Mouse (Mus musculus) kidney, adult 11 months (tissue): ENCODE data around the gene Cwc22.
A peak's percentile ranks its signal among the peaks of the same experiment; 100 is the strongest.

Source experiments
- DNase-seq: peaks from one replicate; pipeline ENCODE4 v3.0.0; 2022

Gene Cwc22

DNA sequence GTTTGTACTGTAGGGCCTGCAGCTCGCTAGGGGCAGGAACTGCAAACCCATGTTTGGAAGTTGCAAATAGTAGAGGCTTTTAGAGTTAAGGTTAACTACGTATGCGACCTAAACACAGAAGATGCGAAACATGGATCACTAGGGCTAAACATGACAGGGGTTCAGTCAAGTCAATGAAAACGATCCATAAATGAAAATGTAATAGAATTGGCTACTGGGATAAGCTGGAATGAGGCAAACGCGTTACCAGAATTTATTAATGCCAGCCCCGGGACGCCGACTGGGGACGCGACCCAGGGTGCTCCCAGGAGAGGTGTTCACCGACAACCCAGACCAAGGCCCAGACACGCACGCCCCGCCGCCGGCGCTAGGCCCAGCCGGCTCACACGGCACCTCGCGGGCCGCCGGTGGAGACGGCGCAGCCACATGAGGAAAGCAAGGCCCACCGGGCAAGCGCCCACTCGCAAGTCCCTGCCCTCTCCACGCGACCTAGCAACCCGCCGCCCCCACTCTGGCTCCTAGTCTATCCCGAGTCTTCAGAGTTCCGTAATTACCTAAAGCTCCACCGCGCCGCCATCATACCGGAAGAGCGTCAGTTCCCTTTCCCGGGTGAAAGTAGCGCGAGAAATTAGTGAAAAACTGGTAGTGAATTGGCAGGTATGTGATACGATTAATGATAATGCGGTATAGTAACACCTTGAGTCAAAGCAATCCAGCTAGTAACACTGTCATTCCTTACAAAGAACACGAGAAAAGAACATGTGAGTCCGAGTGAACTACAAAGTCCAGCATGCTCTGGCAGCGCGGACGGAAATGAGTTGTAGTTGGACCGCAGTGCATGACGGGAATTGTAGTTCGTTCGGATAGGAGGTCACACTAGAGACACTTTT is at the start of gene Cwc22:
Cwc22 (minus strand) TSS at position 780 of the 890 bp plus-strand sequence.
- DNase-seq: peak; percentile 80

DNA sequence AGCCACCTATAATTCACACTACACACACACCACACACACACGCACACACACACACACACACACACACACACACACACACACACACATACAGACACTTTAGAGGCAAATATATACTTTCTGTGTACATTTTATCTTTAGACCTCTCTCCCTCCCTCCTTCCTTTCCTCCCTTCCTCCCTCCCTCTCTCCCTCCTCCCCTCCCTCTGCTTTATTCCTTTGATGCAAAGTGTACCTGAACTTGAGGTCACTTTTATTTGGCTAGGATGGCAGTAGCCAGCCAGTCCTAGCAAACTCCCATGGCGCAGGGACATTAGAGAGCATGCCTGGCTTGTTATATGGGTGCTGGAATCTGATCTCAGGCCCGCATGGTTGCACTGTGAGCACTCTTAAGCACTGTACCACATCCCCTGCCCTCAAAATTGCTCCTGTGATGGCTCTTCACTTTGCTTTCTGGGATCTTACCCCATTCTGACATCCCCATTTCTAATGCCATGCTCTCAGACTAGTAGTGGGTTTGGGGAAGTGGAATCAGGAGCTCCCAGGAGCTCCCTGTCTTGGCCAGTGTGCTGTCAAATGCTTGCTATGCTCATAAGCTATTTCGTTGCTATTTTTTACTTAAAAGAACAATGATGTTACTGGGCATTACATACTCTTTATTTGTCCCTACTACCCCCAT is 47.7 kb upstream of the Cwc22 start:
- no peak for DNase-seq

DNA sequence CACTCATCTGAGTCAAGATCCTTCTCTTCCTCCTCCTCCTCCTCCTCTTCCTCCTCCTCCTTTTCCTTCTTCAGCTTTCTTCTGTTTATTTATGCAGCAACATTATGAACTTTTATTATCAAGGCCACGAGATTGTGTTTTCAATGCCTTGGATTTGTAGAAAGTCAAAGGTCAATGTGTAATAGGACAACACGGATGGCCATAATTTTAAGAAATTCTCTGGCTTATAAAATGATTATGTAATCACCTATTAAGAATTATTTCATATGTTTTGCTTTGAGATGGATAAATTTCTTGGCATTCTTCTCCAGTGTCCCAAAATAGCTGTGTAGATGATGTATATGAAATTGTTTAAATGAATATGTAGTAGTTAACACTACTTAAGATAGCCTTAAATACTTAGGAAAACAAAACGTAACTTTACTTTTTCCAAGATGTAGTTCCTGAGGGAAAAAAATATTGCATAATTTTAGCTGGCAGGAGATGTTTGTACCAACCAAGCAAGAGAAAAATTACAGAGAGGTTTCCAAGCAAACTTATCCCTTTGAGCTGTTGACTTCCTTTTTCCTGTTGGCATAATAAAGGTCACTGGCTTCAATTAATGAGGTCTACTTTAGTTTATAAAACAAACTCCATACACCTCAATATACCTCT is 46.9 kb upstream of the Cwc22 start:
- DNase-seq: no peak

- DNase-seq: no peak
These were observed 44.6 kb upstream of the Cwc22 start for GRCm38 (mm10) chr2:77990820-77991219.

DNA sequence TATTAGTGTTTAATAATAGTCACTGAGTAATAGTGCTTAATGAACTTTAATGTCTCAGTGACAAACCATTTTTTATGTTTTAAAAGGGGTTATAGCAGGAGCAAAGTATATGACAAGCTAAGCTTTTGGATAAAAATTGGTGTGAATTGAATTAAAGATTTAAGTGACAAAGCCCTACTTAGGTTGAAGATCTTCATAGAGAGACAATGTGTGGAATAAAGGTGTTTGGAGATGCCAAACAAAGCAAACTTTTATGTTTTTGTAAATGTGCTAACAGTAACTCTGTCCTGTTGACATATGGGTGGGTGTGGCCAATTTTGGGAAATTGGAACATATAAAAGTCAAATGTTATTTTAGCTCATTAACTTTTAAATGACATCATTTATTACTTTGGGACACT is 43.9 kb upstream of the Cwc22 start:
- no peak for DNase-seq

DNA sequence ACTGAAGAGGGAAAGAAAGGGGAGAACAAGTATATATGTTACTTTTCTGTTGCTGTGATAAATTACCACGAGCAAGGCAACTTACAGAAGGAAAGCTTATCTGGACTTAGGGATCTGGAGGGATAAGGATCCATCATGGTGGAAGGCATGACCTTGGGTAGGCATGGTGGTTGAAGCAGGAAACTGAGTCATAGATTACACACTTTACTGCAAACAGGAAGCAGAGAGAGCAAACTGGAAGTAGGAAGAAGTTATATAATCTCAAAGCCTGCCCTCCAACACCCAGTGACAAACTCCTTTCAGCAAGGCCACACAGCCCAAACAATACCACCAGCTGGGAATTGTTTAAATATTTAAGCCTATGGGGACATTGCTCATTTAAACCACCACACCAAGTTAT is 43.2 kb upstream of the Cwc22 start:
- DNase-seq: no peak

DNA sequence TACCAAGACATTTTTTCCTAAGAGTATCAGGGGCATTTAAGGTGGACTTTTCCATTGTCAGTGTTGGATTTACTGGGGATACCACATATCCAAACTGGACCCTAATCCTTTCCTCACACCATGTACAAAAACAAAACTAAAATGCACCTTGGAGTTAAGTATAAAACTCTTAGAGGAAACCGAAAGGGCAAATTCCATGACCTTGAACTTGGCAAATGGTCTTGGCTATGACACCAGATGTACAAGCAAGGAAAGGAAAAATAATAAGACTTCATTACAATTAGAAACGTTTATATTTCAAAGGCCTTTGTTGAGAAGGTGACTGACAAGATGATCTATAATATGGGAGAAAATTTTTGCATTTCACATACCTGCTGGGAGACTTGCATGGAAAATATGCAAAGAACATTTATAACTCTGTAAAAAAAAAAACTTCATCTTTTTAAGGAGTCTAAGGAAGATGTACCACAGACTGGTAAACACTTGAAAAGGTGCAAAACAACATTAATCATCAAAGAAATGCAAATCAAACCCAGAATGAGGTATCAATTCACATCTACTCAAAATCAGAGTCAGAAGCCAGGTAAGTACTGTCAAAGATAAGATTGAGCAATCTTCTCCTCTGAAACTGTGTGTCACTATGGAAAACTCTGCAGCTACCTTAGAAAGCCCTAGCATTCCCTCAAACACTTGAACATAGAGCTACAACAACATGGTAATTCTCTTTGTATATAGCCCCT is 40.0 kb upstream of the Cwc22 start:
- DNase-seq: no peak

GRCm38 (mm10) chr2:77984209-77984608 is 38.0 kb upstream of the Cwc22 start:
- DNase-seq: no peak

GRCm38 (mm10) chr2:77981826-77982225 is 35.7 kb upstream of the Cwc22 start:
- no peak for DNase-seq

GRCm38 (mm10) chr2:77980696-77981095 is 34.5 kb upstream of the Cwc22 start:
- no peak for DNase-seq

DNA sequence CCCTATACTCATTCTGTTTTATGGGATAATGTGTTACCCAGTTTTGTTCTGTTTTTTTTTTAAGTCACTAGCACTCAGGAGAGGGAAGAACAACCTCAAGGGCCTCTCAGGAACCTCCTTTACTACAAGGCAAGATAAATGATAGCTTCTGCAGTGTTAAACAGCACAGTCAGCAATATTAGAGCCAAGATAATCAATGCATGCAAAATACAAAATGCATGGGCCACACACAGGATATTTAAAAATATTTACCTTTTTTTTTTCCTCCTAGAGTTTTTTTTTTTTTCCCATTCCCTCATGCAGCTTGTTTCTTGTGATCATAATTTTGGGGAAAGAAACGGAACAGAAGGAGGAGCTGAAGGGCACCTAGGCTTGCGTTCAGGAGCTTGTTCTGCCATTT is 33.3 kb upstream of the Cwc22 start:
- DNase-seq: no peak

- DNase-seq: no peak
These were observed 32.9 kb upstream of the Cwc22 start for GRCm38 (mm10) chr2:77979081-77979480.

- no peak for DNase-seq
These were observed 32.1 kb upstream of the Cwc22 start for GRCm38 (mm10) chr2:77978256-77978655.

DNA sequence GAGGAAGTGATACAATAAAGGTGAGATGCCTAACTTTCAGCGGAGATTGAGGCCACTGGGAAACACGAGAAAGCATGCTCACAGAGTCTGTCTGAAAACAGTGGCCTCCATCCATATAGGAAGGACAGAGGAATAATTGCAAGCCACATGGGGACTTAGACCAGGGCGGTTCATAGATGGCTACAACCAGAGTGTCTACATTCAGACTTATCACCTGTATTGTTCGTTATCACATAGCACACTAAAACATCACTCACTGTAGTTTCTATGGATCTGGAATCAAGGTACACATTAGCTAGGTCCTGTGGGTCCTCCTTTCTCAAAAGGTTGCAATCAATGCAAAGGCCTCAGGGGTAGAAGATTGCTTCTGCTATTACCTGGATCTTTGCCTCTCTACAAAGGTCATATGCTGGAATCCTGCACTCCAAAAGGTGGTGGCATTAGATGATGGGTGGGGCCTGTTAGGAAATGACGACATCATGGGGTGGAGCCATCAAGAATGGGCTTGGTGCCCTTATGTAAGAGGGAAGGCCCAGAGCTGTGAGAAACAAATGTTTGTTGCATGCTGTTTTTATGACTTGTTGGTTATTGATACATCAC is 30.2 kb upstream of the Cwc22 start:
- DNase-seq: no peak

GRCm38 (mm10) chr2:77975606-77976005 is 29.4 kb upstream of the Cwc22 start:
- DNase-seq: no peak

DNA sequence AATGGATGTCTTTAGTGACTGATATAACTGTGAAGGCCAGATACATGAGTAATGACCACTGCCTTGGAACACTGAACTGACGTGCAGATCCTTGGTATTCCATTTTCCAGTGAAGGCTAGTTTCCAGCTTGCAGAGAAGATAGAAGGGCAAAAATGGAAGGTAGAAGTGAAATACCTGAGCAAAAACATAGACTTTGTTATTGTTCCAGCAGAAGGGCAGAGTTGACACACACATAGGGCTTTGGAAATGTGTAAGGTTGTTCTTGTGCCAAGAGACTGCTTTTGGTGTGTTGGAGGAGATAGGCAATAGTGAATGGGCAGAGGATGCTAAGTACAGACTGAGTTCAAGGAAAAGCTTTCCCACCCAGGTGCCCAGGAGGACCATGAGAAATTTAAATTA is 28.8 kb upstream of the Cwc22 start:
- no peak for DNase-seq

DNA sequence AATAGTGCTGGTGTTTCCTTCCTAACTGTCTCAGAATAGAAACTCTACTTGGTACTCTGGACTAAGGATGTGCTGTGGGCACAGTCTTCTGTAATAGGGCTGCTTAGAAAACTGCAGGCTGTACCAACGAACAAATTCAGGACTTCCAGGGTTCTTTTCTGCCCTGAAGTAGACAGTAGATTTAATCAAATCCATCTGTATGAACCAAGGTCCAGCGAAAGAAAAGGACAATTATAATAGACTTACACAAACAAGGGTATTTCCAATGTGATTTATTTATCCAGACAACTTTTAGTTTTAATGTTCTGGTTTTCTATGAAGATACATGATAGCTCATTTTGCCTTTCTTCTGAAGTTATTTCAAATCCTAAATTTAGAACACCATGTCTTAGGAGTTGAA is 28.2 kb upstream of the Cwc22 start:
- DNase-seq: no peak

GRCm38 (mm10) chr2:77973296-77973695 is 27.1 kb upstream of the Cwc22 start:
- no peak for DNase-seq

GRCm38 (mm10) chr2:77972541-77972940 is 26.4 kb upstream of the Cwc22 start:
- no peak for DNase-seq

- DNase-seq: no peak
These were observed 25.7 kb upstream of the Cwc22 start for GRCm38 (mm10) chr2:77971871-77972270.

GRCm38 (mm10) chr2:77971361-77971760 is 25.2 kb upstream of the Cwc22 start:
- no peak for DNase-seq

- DNase-seq: no peak
These were observed 24.4 kb upstream of the Cwc22 start for GRCm38 (mm10) chr2:77970556-77970955.

DNA sequence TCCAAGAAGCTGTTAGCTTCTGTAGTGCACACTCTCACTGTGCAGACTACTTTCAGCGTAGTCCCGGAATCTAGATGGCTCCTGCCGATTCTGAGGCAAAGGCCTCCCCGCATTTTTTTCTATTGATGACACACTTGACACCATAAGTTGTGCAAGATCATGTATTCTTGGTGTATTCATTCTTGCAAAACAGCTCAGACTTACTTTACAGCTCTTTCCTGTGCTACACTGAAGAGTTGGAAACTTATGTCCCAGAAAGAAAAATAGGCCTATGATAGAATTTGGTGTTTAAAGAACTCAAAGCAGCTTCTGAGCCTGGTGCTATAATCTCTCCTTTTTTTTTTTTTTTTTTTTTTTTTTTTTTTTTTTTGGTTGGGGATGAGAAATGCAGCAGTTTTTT is 23.8 kb upstream of the Cwc22 start:
- no peak for DNase-seq
